Mouse (Mus musculus) spleen, adult 2 months (tissue): Measurements from ENCODE around the gene Gm12253.

Source experiments
- CTCF ChIP-seq: fragments of 200-500 bp; IDR thresholded peaks from 2 replicates; pipeline ENCODE4 v1.5.1; 2011; ENCODE audit warnings: mild to moderate bottlenecking, inconsistent platforms; ENCODE audit not compliant: insufficient read depth, insufficient read length, insufficient replicate concordance; ENCODE audit errors: extremely low read depth
- POLR2A ChIP-seq: fragments of 200-500 bp; IDR thresholded peaks from 2 replicates; pipeline ENCODE4 v1.6.1; 2011; ENCODE audit warnings: low read depth, low read length, inconsistent platforms

- TF ChIP-seq CTCF, result no peak
- TF ChIP-seq POLR2A, result no peak
Observed at GRCm38 (mm10) chr11:58399985-58400645, 32.2 kb upstream of the Gm12253 start.
